Mouse (Mus musculus) cerebellum, adult 9-10 months (tissue): ENCODE data around the gene Coro7.

Experiments
- DNase-seq: peaks from one replicate; pipeline ENCODE4 v3.0.0; 2022

Coro7 gene

GRCm38 (mm10) chr16:4647651-4648141, 31.9 kb downstream of the Coro7 start:
- DNase-seq = no peak

DNA sequence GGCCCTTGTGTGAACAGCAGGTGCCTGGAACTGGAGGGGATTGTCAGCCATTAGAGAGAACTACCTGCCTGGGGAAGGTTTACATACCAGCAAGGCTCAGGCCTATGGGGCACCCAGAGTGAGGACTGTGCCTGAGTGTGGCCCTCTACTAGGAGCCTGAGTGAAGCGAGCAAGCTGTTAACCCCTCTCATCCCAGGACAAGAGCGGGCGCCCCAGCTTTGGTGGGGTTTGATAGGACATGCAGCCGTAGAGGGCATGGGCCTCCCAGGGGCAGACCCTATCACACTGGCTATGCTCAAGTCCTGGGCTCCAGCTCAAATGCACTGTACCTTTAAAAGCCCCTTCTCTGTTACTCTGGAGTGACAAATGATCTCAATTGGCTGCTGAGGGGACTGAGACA, 32.7 kb downstream of the Coro7 start:
- no peak for DNase-seq

DNA sequence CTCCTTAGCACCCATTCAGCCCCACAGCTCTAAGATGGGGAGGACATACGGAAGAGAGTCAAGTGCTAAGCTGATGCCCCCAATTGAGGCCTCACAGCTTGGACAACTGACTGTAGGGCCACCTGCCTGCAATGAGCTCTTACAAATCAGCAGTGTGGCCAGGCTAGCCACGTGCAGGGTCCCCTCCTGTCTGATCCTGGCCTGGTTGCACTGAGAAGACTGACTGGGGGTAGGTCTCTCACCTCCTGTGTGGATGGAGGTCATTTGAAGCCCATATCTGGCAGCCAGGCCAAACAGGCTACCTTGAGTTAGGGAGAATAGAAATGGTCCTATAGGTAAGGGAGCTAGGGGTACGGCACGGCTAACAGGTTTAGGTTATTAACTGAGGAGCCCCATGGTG, 33.7 kb downstream of the Coro7 start:
- no peak for DNase-seq

GRCm38 (mm10) chr16:4643670-4644419, 35.7 kb downstream of the Coro7 start:
- peak; percentile 79 for DNase-seq

DNA sequence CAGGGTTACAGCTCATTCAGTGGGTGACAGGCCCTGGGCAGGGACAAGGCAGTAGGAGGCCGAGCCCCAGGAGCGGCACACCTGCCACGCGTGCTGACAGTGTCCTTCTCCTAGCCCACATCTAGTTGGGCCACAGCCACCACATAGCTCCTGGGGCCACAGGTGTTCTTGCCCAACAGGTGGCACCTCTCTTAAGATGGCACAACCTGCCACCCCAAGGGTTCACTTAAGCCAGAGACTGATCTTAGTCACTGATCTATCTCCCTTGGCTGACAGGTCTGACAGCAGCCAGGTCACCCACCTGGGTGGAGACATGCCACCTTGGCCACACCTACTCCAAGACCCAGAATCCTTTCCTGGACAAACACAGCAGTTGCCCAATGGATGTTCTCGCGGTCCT, 36.6 kb downstream of the Coro7 start:
- DNase-seq = no peak

- DNase-seq = no peak
Observed at GRCm38 (mm10) chr16:4642190-4642589, 37.4 kb downstream of the Coro7 start.

DNA sequence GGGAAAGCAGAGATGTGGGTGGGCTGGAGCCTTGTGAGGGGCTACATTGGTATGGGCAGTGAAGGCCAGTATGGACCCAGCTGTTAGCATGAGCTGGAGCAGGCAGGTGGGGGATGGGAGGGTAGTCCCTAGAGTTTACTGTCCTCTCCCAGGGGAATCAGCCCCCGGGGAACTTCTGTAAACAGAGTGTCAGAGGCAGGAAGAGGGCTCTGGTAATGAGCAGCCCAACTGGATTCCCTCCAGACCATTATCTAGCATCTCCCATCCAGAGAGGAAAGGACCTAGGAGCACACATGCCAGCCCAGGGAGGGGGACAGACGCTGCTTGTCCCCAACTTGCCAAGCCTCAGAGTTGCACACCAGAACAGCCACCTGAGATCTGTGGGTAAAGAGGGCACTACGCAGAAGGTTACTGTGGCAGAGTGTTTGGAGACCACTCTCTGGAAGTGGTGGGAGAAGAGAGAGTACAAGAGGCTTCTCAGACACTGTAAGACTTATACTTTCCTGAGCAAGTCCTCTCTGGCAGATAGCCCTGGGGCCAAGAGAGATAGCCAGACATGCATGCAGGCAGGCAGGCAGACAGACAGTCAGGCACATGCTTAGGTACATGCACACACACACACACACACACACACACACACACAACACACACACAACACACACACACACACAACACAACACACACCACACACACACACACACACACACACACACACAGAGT, 38.3 kb downstream of the Coro7 start:
- no peak for DNase-seq

DNA sequence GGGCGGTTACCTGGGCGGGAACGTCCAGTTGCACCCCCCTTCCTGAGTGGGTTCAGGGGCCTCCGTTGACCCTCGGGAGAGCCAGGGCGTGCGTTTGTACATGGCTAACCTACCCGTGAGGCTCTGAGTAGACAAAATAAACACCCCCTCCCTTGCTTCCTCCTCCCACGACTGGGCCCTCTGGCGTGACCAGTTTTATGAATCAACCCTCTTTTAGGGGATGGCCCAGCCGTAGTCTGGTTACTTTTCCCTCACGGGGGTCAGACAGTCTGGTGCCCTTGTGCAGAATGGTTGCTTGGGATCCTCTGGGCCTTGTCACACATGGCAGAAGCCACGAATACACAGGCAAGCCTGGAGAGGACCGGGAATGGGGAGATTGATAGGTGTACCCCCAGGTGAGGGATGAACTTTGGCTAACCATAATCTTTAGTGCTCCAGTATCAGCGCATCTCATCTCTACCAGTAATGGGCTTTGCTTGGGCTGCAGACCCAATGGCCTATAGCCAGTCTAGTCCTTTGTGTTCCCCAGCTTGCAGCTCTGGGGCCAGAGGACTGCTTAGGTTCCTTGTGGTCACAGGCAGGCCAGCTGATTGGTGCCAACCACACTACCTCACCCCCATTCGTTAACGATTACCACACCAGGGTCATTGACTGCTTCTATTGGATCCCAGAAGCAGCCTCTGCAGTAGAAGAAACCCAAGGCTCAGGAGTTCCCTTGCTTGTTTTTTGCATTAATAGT, 39.1 kb downstream of the Coro7 start:
- no peak for DNase-seq

DNA sequence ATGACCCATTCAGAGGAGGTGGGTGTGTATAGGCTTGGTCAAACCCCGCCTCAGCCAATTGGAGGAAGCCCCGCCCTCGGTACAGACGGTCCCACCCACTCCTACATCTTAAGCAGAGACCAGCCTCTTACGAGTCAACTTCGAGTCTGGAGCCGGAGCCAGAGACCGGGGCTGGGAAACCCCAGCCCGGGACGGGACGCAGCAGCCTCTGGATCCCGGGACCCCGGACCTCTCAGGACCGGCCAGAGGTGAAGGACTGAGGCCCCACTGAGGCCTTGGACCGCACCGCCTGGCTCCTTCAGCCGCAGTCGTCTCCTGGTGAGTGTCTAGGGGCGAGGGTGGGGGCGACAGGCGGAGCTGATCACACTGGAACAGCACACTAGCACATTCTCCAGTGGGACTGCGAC, 39.7 kb downstream of the Coro7 start, which contains the start of the genes Vasn and Dnaja3:
Gene Vasn, plus strand, starts transcription at position 111 of the 407 bp plus-strand sequence.
Gene Dnaja3, plus strand, starts transcription at position 159 of the 407 bp plus-strand sequence.
- no peak for DNase-seq

DNA sequence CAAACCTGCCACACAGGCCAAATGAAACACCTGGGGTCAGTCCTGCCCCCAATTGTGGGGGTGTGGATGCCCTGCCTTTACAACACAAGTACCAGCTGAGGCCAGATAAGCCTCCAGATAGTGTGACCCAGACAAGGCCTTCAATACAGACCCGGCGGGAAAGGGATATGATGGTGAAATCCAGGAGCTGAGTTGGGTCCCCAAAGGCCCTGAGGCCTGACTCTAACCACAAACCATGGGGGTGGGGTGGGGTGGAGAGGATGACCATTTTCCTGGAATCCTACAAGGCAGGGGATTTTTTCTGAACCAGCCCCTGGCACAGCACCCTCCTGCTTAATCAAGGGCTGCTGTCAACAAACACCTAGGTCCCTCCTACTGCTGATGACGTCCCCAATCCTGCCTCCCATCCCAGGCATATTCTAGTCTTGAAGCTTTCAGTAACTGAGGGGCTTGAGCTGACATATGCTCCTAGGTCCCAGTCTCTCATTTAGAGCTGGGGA, 40.6 kb downstream of the Coro7 start:
- no peak for DNase-seq

GRCm38 (mm10) chr16:4635760-4636159, 43.8 kb downstream of the Coro7 start:
- DNase-seq = no peak

DNA sequence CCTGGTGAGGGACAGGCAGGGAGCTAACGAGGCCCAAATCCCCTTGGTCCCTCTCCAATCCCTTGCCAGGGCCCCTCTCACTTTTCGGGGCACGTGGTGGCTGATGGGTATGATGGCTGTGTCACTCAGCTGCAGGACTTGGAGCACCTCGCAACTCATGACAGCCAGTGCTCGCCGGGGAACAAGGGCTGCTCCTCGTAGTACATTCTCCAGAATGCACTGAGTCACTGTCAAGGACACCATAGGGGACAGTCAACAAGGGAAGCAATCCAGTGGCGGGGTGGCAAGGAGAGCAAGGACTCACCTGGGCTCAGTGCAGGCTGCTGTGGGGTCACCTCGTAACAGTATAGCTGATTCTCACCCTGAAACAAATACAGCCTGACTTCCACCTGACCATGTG, 44.9 kb downstream of the Coro7 start:
- no peak for DNase-seq

DNA sequence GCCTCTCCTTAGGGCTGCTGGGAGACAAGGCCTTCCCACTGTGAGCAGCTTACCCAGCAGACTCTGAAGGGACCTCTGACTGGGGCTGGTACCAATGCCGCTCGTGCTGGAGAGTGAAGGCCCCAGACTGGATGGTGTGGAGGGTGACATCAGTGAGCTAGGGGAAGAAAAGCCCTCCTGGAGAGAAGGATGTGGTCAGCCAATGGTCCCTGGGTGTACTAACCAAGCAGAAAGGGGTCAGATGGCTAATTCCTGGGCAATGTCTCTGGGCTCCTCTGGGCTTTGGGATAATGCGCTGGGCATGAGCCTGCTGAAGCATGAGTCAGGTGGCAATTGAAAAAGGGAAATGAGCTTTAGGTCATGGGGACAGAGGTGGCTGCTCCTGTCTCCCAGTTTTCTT, 45.9 kb downstream of the Coro7 start:
- DNase-seq = no peak

GRCm38 (mm10) chr16:4632050-4632449, 47.5 kb downstream of the Coro7 start:
- no peak for DNase-seq

GRCm38 (mm10) chr16:4629950-4630349, 49.6 kb downstream of the Coro7 start:
- DNase-seq = peak; percentile 87

- no peak for DNase-seq
Observed at GRCm38 (mm10) chr16:4628898-4629419, 50.6 kb downstream of the Coro7 start.

DNA sequence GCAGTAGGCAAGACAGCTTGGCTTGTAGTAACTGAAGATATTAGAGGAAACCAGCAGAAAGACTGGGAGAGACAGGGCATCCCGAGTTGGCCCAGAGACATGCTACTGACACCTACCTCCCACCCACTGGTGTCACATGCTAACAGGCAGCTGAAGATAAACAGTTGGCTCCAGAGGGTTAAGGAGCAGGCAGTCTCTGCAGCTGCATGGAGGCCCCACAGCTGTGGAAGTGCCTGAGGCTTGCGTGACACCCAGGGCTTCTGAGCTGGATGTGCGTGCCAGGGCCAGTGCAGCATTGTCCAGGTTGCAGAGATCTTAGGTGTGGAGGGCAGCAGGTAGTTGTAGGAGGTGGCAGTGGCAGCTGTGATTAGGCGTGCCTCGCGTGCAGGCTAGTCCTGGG, 52.5 kb downstream of the Coro7 start:
- DNase-seq = no peak

DNA sequence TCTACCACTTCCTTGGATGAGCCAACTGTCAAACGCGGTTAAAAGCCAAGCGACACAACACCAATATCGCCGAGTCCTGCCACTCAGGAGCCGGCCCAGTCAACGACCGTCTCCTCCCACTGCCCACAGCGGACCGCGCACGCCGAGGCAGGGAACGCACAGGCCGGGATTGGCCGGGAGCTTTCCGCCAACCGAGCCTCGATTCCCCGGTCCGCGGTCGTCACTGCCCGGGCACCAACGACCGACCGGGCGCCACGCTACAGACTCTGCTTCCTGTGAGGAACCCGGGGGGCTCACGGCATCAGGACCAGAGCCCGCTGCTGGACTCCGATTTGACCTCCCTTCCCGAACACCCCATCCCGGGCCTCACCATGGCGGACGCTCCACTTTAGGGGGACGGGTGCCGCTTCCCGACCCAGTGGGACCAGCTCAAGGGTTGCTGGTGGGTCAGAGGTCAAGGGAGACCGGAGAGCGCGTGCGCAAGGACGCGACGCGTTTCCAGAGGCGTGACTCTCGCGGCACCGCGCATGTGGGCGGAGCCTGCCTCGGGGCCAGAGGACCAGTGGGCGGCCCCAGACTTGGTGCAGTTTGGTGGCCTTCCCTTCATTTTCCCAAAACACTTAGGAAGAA, 55.0 kb downstream of the Coro7 start, which contains the start of gene Pam16:
Gene Pam16, minus strand, starts transcription at position 508 of the 630 bp plus-strand sequence.
- DNase-seq = peak; percentile 91

DNA sequence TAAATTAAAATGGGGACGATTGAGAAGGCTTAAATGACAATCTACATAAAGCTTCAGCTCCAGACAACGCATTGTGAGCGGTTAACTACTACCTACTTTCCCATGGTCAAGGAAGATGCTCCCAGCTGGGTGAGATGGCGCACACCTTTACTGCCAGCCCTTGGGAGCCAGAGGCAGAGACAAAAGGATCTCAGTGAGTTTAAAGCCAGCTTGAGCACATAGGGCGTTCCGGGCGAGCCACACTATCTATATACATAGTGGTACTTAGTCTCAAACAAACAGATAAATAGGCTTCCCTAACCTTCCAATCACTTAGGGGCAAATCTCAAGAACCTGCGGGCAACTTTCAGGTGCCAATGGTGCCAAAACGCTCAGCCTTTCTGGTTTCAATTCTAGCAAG, 55.5 kb downstream of the Coro7 start:
- DNase-seq = no peak

DNA sequence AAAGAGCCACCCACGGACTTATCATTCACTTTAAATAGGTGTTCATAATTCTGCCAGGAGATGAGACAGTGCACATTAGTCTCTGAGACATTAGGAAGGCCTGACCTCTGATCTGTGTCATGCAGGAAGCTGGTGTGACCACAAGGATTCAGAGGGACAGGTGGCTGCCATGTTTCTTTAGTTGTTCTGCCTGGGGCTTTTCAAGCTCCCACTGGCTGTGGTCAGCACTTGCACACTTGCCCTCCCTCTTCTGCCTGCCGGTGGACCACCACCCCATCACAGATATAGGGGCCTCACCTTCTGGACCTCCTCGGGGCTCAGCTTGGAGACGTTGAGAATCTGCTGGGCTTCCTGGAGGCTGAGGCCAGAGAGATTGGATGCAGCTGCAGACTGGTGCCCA, 62.7 kb downstream of the Coro7 start:
- DNase-seq = no peak

GRCm38 (mm10) chr16:4615297-4615696, 64.3 kb downstream of the Coro7 start:
- DNase-seq = no peak

DNA sequence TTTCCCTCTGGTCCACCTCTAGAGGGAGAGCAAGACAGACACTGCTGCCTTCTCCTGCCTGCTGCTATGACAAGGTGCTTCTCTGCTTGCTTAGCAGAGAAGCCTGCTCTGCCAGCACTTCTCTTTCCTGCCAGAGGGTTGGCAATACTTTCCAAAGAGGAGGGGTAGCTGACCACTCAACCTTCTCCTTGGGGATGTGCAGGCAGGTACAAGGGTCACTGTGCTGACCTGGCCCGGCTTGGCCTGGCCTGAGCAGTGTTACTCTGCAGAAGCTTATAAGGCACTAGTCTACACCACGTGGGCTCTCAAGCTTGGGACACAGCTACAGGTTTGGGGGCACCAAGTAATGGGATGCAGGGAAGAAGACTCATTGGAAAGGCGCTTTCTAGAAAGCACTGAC, 64.9 kb downstream of the Coro7 start:
- no peak for DNase-seq
